20 mouse cellular contexts compared by ENCODE assay signal in genomic region chr5:92130040-92130682, GRCm38 (mm10). TPM values are rescaled to one million over a fixed set of nuclear protein-coding genes. Genes with fewer than 3 reads are reported as not detected.
DNase-seq lines count a peak whose midpoint lies in the region; ATAC-seq and TF ChIP-seq lines count a peak whose summit lies in the region.
"Had no signal": no experiment of that assay in that cellular context is flagged by ENCODE, and none has a peak within 500 bp of the region (broad histone marks: within the 10 kb centered on the region; RNA-seq: fewer than 3 reads in every experiment).

No protein-coding gene starts in this region.

- peak; percentile 44 for TF ChIP-seq CTCF in layer of hippocampus, adult 2 months (conservative IDR thresholded peaks at IDR 0.05)
- TF ChIP-seq CTCF in ES-Bruce4 (IDR thresholded peaks at IDR 0.05; ENCODE audit: low read depth, low read length), result peak; percentile 46
- TF ChIP-seq CTCF in G1E (IDR thresholded peaks at IDR 0.05; ENCODE audit: low read depth, low read length), result peak; percentile 16; the same call in 1 of the 2 replicates
- peak; percentile 42 for TF ChIP-seq CTCF in liver, embryonic 14.5 days (IDR thresholded peaks at IDR 0.05; ENCODE audit: low read depth)

- H3K36me3 ChIP-seq in ES-Bruce4 (ENCODE audit: control insufficient read depth, insufficient read depth, low read length, poor library complexity, severe bottlenecking), result no peaks in the 10 kb centered on the region
- peaks cover 25% of the 10 kb centered on the region for H3K36me3 ChIP-seq in G1E (replicated peaks)
- H3K36me3 ChIP-seq in liver, embryonic 14.5 days (replicated peaks; ENCODE audit: control insufficient read depth, insufficient read depth, low read depth), result peaks cover 9% of the 10 kb centered on the region

- peak overlapping the region; percentile 85; the same call in 1 of the 2 replicates for H3K4me2 ChIP-seq in liver, embryonic 14.5 days (ENCODE audit: low read depth)
- H3K4me2 ChIP-seq: forebrain, embryonic 13.5 days; neural tube, embryonic 15.5 days had no signal

- WGBS in liver, embryonic 14.5 days (ENCODE audit: insufficient replicate concordance), result 85% methylated on average over 6 of the region's 6 CpGs

- no peak for TF ChIP-seq POLR2A in ES-Bruce4 (IDR thresholded peaks at IDR 0.05; ENCODE audit: insufficient read depth, low read length)

- H3K27me3 ChIP-seq in ES-Bruce4 (ENCODE audit: control insufficient read depth, insufficient read depth, low read length, poor library complexity, severe bottlenecking) (no peaks in the 10 kb centered on the region), G1E (ENCODE audit: insufficient read depth, low read length) (no peaks in the 10 kb centered on the region)
- no peaks in the 10 kb centered on the region for H3K27me3 ChIP-seq in liver, embryonic 14.5 days (ENCODE audit: control insufficient read depth, insufficient read depth, low read length)
- H3K27me3 ChIP-seq: forebrain, embryonic 13.5 days; heart, embryonic 13.5 days; neural tube, embryonic 15.5 days had no signal

- H3K9me3 ChIP-seq in ES-Bruce4 (replicated peaks; ENCODE audit: control insufficient read depth, insufficient read depth, low read length, poor library complexity, severe bottlenecking) (no peaks in the 10 kb centered on the region), G1E (replicated peaks) (peaks cover 5% of the 10 kb centered on the region; the same call in 1 of the 2 replicates)
- no peaks in the 10 kb centered on the region for H3K9me3 ChIP-seq in liver, embryonic 14.5 days (ENCODE audit: control insufficient read depth, low read length)
- H3K9me3 ChIP-seq: forebrain, embryonic 13.5 days; neural tube, embryonic 15.5 days had no signal

- H3K4me1 ChIP-seq in ES-Bruce4 (ENCODE audit: control insufficient read depth, insufficient read depth, low read length) (peaks cover 4% of the 10 kb centered on the region), G1E (ENCODE audit: insufficient read depth, low read depth, low read length) (peaks cover 48% of the 10 kb centered on the region)
- peaks cover 32 to 44% of the 10 kb centered on the region in 2 experiments for H3K4me1 ChIP-seq in liver, embryonic 14.5 days (replicated peaks; ENCODE audit: control insufficient read depth in 2 of 2, insufficient read depth in 2 of 2, low read length in 1 of 2)

- TF ChIP-seq EP300 in ES-Bruce4 (IDR thresholded peaks at IDR 0.05; ENCODE audit: insufficient read depth, low read depth, low read length), result no peak
- TF ChIP-seq EP300 in liver, embryonic 14.5 days (IDR thresholded peaks at IDR 0.05; ENCODE audit: low read depth), result no peak

- no peak overlapping the region for H3K27ac ChIP-seq in layer of hippocampus, adult 2 months
- H3K27ac ChIP-seq in ES-Bruce4 (ENCODE audit: insufficient read depth, low read length), result no peak overlapping the region
- no peak overlapping the region for H3K27ac ChIP-seq in liver, embryonic 14.5 days
- H3K27ac ChIP-seq: embryonic facial prominence, embryonic 10.5 days; forebrain, embryonic 13.5 days; neural tube, embryonic 15.5 days had no signal

- H3K4me3 ChIP-seq in layer of hippocampus, adult 2 months, result no peak overlapping the region
- H3K4me3 ChIP-seq in ES-Bruce4 (ENCODE audit: low read depth, low read length) (no peak overlapping the region), G1E (ENCODE audit: low read depth, low read length) (no peak overlapping the region)
- H3K4me3 ChIP-seq in liver, embryonic 14.5 days (ENCODE audit: insufficient read depth in 1 of 2, low read depth in 2 of 2, low read length in 2 of 2), result no peak overlapping the region
- H3K4me3 ChIP-seq: embryonic facial prominence, embryonic 10.5 days; forebrain, embryonic 13.5 days; heart, embryonic 13.5 days; myocyte; neural tube, embryonic 15.5 days had no signal

- no peak overlapping the region for H3K9ac ChIP-seq in ES-Bruce4 (ENCODE audit: low read depth, poor library complexity, severe bottlenecking)
- no peak overlapping the region for H3K9ac ChIP-seq in liver, embryonic 14.5 days (replicated peaks)
- H3K9ac ChIP-seq: forebrain, embryonic 13.5 days; heart, embryonic 13.5 days; neural tube, embryonic 15.5 days had no signal

- DNase-seq in layer of hippocampus, adult 2 months (ENCODE audit: low spot score in 2 of 2), result no peak
- DNase-seq in layer of hippocampus, postnatal 10 days (ENCODE audit: low spot score in 2 of 2), result no peak
- no peak for DNase-seq in G1E (ENCODE audit: low spot score)
- DNase-seq in liver, embryonic 14.5 days (ENCODE audit: low read depth in 3 of 3, low spot score in 3 of 3), result no peak
- no peak for DNase-seq in thymus, postnatal 25 days
- no peak for DNase-seq in embryo, embryonic 9.5 days (ENCODE audit: extremely low spot score)
- DNase-seq: adrenal gland, adult 2 months; cerebellum, postnatal 36 days; gastrocnemius, postnatal 36 days; heart, postnatal 36 days; kidney, adult 2 months; kidney, postnatal 25 days; layer of hippocampus, adult 9-11 months had no signal

- no peak for ATAC-seq in G1E (ENCODE audit: extremely low read depth, insufficient number of reproducible peaks, low FRiP score, poor library complexity, severe bottlenecking)
- no peak for ATAC-seq in liver, embryonic 14.5 days (ENCODE audit: insufficient read depth)
- ATAC-seq: forebrain, embryonic 13.5 days; hindbrain, embryonic 16.5 days had no signal

RNA-seq across cellular contexts. Expression of gene Uso1, which starts 7.6 kb away (rescaled TPM):
- 10 to 100 TPM; 76.7 to 79.6 TPM for total RNA-seq in layer of hippocampus, adult 2 months (2021)
- total RNA-seq in layer of hippocampus, postnatal 10 days (2021), result 10 to 100 TPM; 67.4 to 68.2 TPM
- polyA plus RNA-seq in ES-Bruce4 (2011; ENCODE audit: insufficient read depth, insufficient read length, low read depth, missing spikeins), result 66.0 and 72.8 TPM in 2 replicates
- 50.5 and 52.5 TPM in 2 replicates for total RNA-seq in G1E (2014; fragmentation: Nextera tagmentation)
- total RNA-seq in G1E (2017), result 21.3 and 21.9 TPM in 2 replicates
- polyA plus RNA-seq in G1E (2012), result 20.7 and 39.7 TPM in 2 replicates
- polyA plus RNA-seq in liver, embryonic 14.5 days (2012; rRNA removed), result 11.1 and 18.6 TPM in 2 replicates
- 14.3 and 14.7 TPM in 2 replicates for polyA plus RNA-seq in liver, embryonic 14.5 days (2014; fragmentation: Nextera tagmentation; extraction: Ambion mirVana)

RNA-seq across cellular contexts. Expression of gene G3bp2, which starts 46.6 kb away (rescaled TPM):
- total RNA-seq in layer of hippocampus, adult 2 months (2021), result 100 to 1,000 TPM; 233 to 246 TPM
- total RNA-seq in layer of hippocampus, postnatal 10 days (2021), result 100 to 1,000 TPM; 178 to 181 TPM
- polyA plus RNA-seq in ES-Bruce4 (2011; ENCODE audit: insufficient read depth, insufficient read length, low read depth, missing spikeins) (203 and 213 TPM in 2 replicates), G1E (2012) (13.4 and 16.8 TPM in 2 replicates)
- total RNA-seq in G1E (2014; fragmentation: Nextera tagmentation) (67.6 and 83.1 TPM in 2 replicates), G1E (2017) (89.8 and 101 TPM in 2 replicates)
- 12.5 and 19.0 TPM in 2 replicates for polyA plus RNA-seq in liver, embryonic 14.5 days (2012; rRNA removed)
- polyA plus RNA-seq in liver, embryonic 14.5 days (2014; fragmentation: Nextera tagmentation; extraction: Ambion mirVana), result 54.3 and 56.0 TPM in 2 replicates
